Mouse (Mus musculus) hindbrain, embryonic 10.5 days (tissue): ENCODE measurements around the gene Gm17622. TPM values are rescaled to one million over a fixed set of nuclear protein-coding genes. Genes with fewer than 3 reads are reported as not detected.

Experiments
- DNase-seq: peaks from one replicate; pipeline ENCODE4 v3.0.0-alpha.2; 2017; ENCODE audit warnings: low spot score
- H3K27ac ChIP-seq: fragments of 300-500 bp; sonication (generic); 2 replicates; pipeline ENCODE4 v1.5.1; 2016; ENCODE audit warnings: mild to moderate bottlenecking, moderate library complexity
- H3K27me3 ChIP-seq: fragments of 300-500 bp; sonication (generic); 2 replicates; pipeline ENCODE4 v1.6.1; 2016; ENCODE audit warnings: mild to moderate bottlenecking; ENCODE audit not compliant: poor library complexity, insufficient read depth, severe bottlenecking
- H3K36me3 ChIP-seq: fragments of 300-500 bp; sonication (generic); 2 replicates; pipeline ENCODE4 v1.6.1; 2016; ENCODE audit warnings: mild to moderate bottlenecking, moderate library complexity
- H3K4me1 ChIP-seq: fragments of 300-500 bp; sonication (generic); replicated peaks from 2 replicates; pipeline ENCODE4 v1.6.1; 2016; ENCODE audit warnings: mild to moderate bottlenecking
- H3K4me3 ChIP-seq: fragments of 300-500 bp; sonication (generic); 2 replicates; pipeline ENCODE4 v1.5.1; 2016; ENCODE audit warnings: mild to moderate bottlenecking, moderate library complexity
- H3K9me3 ChIP-seq: fragments of 300-500 bp; sonication (generic); 2 replicates; pipeline ENCODE4 v1.6.1; 2016; ENCODE audit warnings: mild to moderate bottlenecking, moderate library complexity
- WGBS: fragments of 180-500 bp; shearing (Covaris S2); methylation state at CpG from one replicate; pipeline ENCODE4 v1.1.7; 2016; 5-methylcytosine and 5-hydroxymethylcytosine counted together
- polyA plus RNA-seq: library from polyadenylated mRNA; unstranded; fragments of >200 nt; fragmentation: Nextera tagmentation; extraction: Ambion mirVana; gene quantifications from 2 replicates; pipeline ENCODE4 v1.2.1, GENCODE M21; 2016

The Gm17622 gene
- polyA plus RNA-seq, 1 experiment from 2014 or later = not detected

DNA sequence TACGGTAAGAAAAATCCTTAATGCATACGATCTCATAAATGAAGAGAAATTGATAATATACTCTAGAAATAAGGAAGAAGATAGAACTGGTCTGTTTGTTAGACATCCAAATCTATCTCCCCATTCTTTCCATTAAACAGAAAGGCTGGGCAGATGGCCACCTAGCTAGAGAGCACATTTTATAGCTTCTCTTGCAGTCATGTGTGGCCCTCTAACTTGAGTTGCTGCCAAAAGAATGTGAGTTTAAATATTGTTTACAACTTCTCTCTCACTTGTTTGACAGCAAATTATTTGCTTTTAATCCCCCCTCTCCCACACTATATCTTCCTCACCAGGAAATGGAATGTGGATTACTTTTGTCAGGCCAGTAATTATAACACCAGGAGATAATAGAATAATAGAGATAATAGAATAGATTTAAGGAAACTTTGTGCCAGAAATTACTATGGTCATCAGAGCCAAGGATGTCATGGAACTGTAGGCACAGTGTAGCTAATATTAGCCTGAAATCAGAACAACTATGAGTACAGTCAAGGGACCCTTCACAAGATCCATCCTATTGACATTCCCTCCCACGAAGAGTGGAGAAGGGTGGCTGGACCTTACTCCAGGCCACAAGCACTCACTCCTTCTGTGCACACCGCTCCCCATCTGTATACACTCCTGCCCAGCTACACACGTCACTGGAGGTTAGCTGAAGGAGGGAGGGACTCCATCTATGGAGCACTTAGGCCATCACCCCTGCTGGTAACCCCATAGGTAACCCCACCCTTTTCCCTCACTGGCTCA, 23.8 kb downstream of the Gm17622 start:
- Histone ChIP-seq H3K36me3 (peaks cover 9% of the 10 kb centered on the region; the same call in 1 of the 2 replicates), H3K27ac (no peak overlapping the region)
- 87% methylated on average over 5 of the region's 5 CpGs for WGBS

DNA sequence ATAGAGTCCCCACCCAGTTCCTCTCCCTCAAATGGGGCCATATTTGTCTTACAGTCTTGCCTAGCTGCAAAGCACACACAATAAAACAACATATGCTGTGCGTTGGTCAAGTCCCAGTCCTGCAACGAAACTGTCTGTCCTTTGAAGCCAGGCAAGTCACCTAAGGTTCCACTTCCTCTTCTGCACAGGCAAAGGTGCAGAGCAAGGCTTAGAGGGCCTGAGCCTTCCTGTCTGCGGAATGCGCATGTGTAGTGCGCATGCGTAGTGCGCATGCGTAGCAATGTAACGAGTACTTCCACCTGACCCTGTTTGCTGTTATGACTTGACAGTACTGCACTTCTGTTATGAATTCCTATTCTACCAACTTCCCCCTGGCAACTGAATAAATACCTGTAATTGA, 25.7 kb downstream of the Gm17622 start:
- DNase-seq = no peak
- Histone ChIP-seq H3K4me1 (no peaks in the 10 kb centered on the region), H3K27ac (no peak overlapping the region), H3K4me3 (no peak overlapping the region), H3K9me3 (no peaks in the 10 kb centered on the region), H3K36me3 (peaks cover 9% of the 10 kb centered on the region; the same call in 1 of the 2 replicates), H3K27me3 (no peaks in the 10 kb centered on the region)
- WGBS = 95% methylated on average over 9 of the region's 9 CpGs

More for the DNA sequence above, 23.8 kb downstream of the Gm17622 start:
- Histone ChIP-seq H3K4me3 (no peak overlapping the region), H3K4me1 (no peaks in the 10 kb centered on the region), H3K9me3 (no peaks in the 10 kb centered on the region), H3K27me3 (no peaks in the 10 kb centered on the region)
- no peak for DNase-seq

DNA sequence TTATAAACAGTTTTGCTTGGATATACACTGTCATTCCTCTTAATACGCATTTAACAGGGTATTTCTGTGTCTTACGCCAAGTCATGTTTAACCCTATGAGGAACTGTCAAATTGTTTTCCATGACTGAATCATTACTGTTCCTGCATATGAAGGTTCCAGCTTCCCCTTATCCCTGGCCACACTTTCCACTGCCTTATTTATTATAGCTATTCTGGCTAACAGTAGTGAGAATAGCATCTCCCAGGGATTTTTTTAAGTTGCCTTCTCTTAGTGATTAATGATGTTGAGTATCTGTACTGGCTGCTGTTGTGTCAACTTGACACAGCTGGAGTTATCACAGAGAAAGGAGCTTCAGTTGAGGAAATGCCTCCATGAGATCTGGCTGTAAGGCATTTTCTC, 26.8 kb downstream of the Gm17622 start:
- H3K36me3 ChIP-seq = peaks cover 9% of the 10 kb centered on the region; the same call in 1 of the 2 replicates
- WGBS = 97% methylated on average over 2 of the region's 2 CpGs
- no peaks in the 10 kb centered on the region for H3K4me1 ChIP-seq
- H3K4me3 ChIP-seq = no peak overlapping the region
- no peaks in the 10 kb centered on the region for H3K27me3 ChIP-seq
- DNase-seq = no peak
- H3K9me3 ChIP-seq = no peaks in the 10 kb centered on the region
- H3K27ac ChIP-seq = no peak overlapping the region

DNA sequence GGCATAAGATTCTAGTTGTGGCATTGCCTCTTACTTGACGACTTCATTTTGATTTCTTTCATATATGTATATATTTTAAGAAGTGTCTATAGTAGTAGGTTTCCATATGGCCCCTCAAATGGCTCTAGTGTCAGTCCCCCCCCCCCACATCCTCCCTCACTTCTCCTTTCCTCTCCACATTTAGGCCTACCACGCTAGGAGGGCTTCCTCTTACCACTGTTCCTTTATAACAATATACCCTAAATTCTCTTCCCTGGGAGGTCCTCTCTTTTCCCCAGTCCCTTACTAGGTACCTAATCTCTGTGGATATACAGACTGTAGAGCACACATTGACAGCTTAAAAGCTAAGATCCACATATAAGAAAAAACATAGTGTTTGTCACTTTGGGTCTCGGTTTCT, 30.8 kb downstream of the Gm17622 start:
- peaks cover 6% of the 10 kb centered on the region; the same call in 1 of the 2 replicates for H3K36me3 ChIP-seq
- no peak overlapping the region for H3K27ac ChIP-seq
- DNase-seq = no peak
- no peaks in the 10 kb centered on the region for H3K27me3 ChIP-seq
- WGBS = 93% methylated on average over 3 of the region's 3 CpGs
- no peak overlapping the region for H3K4me3 ChIP-seq
- no peaks in the 10 kb centered on the region for H3K9me3 ChIP-seq
- H3K4me1 ChIP-seq = no peaks in the 10 kb centered on the region

DNA sequence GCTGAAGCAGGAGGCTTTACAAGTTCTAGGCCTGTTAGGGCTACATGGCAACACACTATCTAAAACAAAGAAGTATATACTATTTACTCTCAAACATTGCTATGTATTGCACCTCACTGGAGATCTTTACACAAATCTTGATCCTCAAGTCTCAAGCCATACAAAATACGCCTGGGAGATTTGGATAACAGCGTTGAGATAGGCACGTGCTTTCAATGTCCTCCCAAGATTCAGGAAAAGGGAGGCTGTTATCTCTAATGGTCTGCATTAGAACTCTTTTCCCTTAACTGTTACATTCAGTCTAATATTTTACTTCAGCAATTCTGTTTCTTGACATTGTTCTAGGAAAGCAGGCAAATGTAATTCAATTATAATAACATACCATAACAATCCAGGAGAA, 36.5 kb downstream of the Gm17622 start:
- H3K4me1 ChIP-seq = no peaks in the 10 kb centered on the region
- 95% methylated on average over 3 of the region's 3 CpGs for WGBS
- peaks cover 14% of the 10 kb centered on the region for H3K36me3 ChIP-seq
- no peak overlapping the region for H3K4me3 ChIP-seq
- no peak overlapping the region for H3K27ac ChIP-seq
- no peak for DNase-seq
- H3K9me3 ChIP-seq = no peaks in the 10 kb centered on the region
- H3K27me3 ChIP-seq = no peaks in the 10 kb centered on the region

DNA sequence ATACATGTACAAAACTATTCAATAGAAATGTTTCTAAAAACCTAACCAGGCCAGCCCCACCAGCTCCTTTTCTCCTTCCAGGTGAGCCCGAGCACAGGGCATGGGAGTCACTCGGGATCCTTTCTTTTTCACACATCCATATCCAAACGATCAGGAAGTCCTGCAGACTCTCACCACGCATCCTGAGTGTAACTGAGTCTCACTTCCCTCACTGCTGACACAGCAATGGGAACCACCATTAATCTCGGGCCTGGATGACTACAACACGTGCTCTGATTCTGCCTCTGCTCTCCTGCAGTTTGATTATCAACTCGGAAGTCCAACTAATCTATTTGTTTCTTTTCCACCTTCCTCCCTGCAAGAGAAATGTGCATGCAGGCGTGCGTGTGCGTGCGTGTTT, 37.3 kb downstream of the Gm17622 start:
- Histone ChIP-seq H3K9me3 (no peaks in the 10 kb centered on the region), H3K4me3 (no peak overlapping the region), H3K36me3 (peaks cover 14% of the 10 kb centered on the region), H3K27me3 (no peaks in the 10 kb centered on the region), H3K27ac (no peak overlapping the region), H3K4me1 (peaks cover under 1% of the 10 kb centered on the region; the same call in 1 of the 2 replicates)
- DNase-seq = no peak
- WGBS = 90% methylated on average over 11 of the region's 11 CpGs

DNA sequence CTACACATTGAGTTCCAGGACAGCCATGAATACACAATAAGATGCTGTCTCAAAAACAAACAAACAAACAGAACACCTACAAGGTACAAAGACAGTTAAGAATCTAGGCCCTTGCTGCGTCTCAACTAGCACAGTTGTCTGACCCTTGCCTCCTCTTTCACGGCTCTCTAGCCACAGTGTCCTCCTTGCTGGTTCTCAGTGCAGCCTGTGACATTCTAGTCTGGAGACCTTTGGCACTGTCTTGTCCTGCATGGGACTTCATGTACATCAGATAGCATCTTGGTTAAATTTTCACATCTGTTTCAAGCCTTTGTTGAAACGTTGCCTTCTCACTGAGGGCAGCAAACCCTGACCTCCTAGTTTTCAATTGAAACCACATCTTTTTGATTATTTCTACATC, 38.2 kb downstream of the Gm17622 start:
- WGBS = 87% methylated on average over 3 of the region's 3 CpGs
- DNase-seq = no peak

DNA sequence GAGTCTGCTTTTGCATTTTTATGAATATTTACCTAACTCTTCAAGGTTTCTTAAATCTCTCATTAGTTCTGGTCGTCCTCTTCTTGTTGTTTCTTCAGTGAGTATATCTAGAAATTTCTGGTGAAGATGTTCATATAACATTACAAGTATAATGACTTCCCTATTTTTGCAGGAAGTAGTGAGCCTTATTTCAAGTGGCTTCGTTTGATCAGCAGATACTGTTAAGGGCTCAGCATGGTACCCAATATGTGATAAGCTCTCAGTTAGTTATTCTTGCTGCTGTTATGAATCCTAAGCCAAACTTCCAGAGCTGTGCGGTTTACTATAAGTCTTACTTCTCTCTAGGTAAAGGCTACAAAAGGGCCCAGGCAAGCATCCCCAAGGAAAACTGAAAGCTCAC, 39.0 kb downstream of the Gm17622 start:
- no peak overlapping the region for H3K4me3 ChIP-seq
- 92% methylated on average over 3 of the region's 3 CpGs for WGBS
- peaks cover 6% of the 10 kb centered on the region for H3K4me1 ChIP-seq
- peaks cover 14% of the 10 kb centered on the region for H3K36me3 ChIP-seq
- no peaks in the 10 kb centered on the region for H3K9me3 ChIP-seq
- no peak for DNase-seq
- no peaks in the 10 kb centered on the region for H3K27me3 ChIP-seq
- H3K27ac ChIP-seq = no peak overlapping the region

More for the DNA sequence above, 38.2 kb downstream of the Gm17622 start:
- Histone ChIP-seq H3K9me3 (no peaks in the 10 kb centered on the region), H3K4me3 (no peak overlapping the region), H3K27me3 (no peaks in the 10 kb centered on the region), H3K4me1 (peaks cover 6% of the 10 kb centered on the region), H3K36me3 (peaks cover 14% of the 10 kb centered on the region), H3K27ac (no peak overlapping the region)

DNA sequence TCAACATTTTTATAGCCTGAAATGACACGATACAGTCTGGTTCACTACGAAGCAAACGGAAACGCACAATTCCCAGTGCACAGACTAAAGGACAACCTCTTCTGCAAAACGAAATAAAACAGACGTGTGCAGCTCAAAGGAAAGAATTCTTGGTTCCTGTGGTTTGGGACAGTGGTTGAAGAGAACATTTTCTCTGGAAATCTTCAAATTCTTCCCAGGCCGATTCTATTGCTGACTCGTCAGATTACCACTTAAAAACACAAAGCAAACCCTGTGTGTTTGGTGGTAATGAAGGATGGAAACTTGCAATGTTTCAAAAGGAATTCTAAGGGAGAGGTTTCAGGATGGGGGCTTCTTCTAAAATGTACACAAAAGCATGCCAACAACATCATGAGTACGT, 39.5 kb downstream of the Gm17622 start:
- Histone ChIP-seq H3K4me3 (no peak overlapping the region), H3K27me3 (no peaks in the 10 kb centered on the region), H3K27ac (no peak overlapping the region), H3K4me1 (peaks cover 6% of the 10 kb centered on the region), H3K36me3 (peaks cover 14% of the 10 kb centered on the region), H3K9me3 (no peaks in the 10 kb centered on the region)
- 95% methylated on average over 9 of the region's 9 CpGs for WGBS
- no peak for DNase-seq

DNA sequence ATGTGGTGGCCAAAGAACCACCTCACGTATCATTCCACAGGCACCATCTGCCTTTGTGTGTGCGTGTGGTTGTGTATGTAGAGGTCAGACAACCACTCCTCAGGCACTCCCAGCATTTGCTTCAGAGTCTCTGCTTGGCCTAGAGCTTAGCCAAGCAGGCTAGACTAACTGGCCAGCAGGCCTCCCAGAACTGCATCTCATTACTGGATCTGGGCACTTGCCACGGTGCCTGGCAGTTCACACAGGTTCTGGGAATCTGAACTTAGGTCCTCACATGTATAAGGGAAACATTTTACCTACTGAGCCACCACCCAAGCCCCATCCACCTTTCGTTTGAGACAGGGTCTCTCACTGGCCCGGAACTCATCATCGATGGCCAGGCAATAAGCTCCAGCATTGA, 41.6 kb downstream of the Gm17622 start:
- H3K27me3 ChIP-seq = no peaks in the 10 kb centered on the region
- H3K4me1 ChIP-seq = peaks cover 6% of the 10 kb centered on the region
- no peak overlapping the region for H3K27ac ChIP-seq
- no peak for DNase-seq
- H3K4me3 ChIP-seq = no peak overlapping the region
- no peaks in the 10 kb centered on the region for H3K9me3 ChIP-seq
- 91% methylated on average over 6 of the region's 6 CpGs for WGBS
- H3K36me3 ChIP-seq = peaks cover 14% of the 10 kb centered on the region

DNA sequence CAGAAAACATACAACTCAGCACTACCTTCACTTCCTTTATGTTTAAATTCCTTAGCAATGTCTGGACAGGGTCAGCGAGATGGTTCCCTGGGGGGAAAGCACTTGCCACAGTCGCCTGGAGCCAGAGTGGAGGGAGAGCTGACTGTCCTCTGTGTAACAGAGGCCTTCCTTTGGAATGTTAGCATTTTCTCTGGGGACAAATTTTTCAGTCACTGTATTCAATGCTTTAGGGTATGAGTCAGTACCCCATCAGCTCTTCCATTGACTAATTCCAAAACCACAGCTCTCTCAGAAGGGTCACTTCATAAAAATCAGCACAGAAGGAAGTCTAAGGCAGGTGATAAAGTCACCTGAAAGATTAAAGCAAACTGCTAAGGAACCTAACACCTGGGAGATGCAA, 43.2 kb downstream of the Gm17622 start:
- no peak overlapping the region for H3K27ac ChIP-seq
- peaks cover 8% of the 10 kb centered on the region for H3K36me3 ChIP-seq
- H3K4me3 ChIP-seq = no peak overlapping the region
- H3K9me3 ChIP-seq = no peaks in the 10 kb centered on the region
- no peaks in the 10 kb centered on the region for H3K27me3 ChIP-seq
- no peak for DNase-seq
- peaks cover 6% of the 10 kb centered on the region for H3K4me1 ChIP-seq
- WGBS = 44% methylated on average over 2 of the region's 2 CpGs

DNA sequence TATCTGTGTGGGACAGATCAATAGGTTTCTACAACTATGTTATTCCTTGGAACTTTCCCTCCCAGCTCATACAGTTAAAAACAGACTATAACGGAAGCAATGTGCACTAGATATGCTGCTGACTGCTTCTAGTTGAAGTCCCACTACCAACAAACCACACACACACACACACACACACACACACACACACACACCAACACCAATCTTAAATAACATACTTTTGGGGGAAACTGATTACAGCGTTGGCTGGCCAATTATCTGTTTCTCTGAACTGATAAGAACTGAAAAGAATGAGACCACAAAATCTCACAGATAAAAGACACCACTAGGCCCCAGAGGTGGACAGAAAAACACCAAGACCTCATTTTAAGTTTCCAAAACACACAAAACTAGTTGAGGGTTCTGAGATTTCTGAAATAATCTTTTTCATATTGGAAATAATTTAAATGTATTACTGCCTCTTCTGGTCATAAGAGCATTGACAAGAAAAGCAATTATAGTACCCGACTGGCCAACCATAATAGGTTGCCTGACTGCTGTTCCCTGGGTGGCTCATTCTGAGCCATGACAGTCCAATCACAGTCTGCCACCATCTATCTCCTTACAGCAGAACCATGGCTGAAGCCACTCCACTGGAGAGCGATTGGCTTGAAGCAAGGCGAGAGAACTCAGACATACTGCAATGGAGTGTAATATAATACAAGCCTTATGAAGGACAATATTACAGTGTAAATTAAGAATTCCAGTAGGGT, 46.5 kb downstream of the Gm17622 start:
- no peak for DNase-seq
- peaks cover 17% of the 10 kb centered on the region for H3K4me1 ChIP-seq
- no peaks in the 10 kb centered on the region for H3K9me3 ChIP-seq
- H3K27ac ChIP-seq = no peak overlapping the region
- WGBS = 89% methylated on average over 5 of the region's 5 CpGs
- H3K27me3 ChIP-seq = no peaks in the 10 kb centered on the region
- no peak overlapping the region for H3K4me3 ChIP-seq
- no peaks in the 10 kb centered on the region for H3K36me3 ChIP-seq

DNA sequence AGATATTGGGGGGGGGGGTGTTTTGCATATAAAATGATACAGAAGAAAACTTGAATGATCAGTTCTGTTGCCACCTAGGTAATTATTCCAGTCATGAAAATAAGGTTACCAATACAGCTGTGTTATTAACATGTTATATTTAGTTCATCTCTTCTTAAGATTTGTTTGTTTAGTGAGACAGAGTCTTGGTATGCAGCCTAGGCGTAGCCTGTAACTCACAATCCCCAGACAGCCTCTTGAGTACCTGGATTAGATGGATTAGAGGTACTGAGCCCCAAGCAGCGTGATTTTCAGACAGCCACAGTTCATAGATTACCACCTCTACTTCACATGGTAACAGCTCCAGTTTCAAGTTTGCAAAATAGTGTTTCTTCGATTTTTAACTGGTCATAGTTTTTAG, 47.6 kb downstream of the Gm17622 start:
- DNase-seq = no peak
- Histone ChIP-seq H3K27ac (no peak overlapping the region), H3K4me3 (no peak overlapping the region), H3K36me3 (no peaks in the 10 kb centered on the region), H3K27me3 (no peaks in the 10 kb centered on the region), H3K4me1 (peaks cover 15% of the 10 kb centered on the region), H3K9me3 (no peaks in the 10 kb centered on the region)
- WGBS = 82% methylated on average over 3 of the region's 3 CpGs
